Mouse (Mus musculus): ENCODE results near the gene Eda2r. TPM values are rescaled to one million over a fixed set of nuclear protein-coding genes. Genes with fewer than 3 reads are reported as not detected.
A peak's percentile ranks its signal among the peaks of the same experiment; 100 is the strongest.

Gene Eda2r
- polyA plus RNA-seq (2016; fragmentation: Nextera tagmentation; extraction: Ambion mirVana) = 2.2 and 2.7 TPM in 2 replicates

DNA sequence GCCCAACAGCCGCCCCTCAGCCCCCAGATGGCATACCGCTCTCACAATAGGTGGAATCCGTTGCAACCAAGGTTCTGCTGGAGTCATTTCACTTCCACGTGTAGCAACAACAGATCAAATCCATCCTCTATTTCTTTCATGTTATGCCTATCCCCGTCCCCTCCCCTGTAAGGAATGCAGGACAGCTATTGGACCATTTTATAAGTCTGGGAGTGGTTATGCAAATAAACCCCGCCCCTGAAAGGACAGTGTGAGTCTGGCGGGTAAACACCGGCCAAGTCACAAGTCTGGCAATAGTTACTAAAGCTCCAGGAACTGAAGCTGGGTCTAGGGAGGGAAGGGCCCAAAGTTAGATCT, at the start of gene Eda2r:
Gene Eda2r, minus strand, starts transcription at position 152 of the 357 bp plus-strand sequence.
- H3K9me3 ChIP-seq (replicated peaks) = no peaks in the 10 kb centered on the region
- H3K36me3 ChIP-seq = no peaks in the 10 kb centered on the region
- peak; percentile 90 for ATAC-seq (ENCODE audit: insufficient number of reproducible peaks, low FRiP score)
- H3K4me1 ChIP-seq (replicated peaks) = no peaks in the 10 kb centered on the region
- H3K4me2 ChIP-seq = peak within 1 kb of the TSS; percentile 63
- peak within 1 kb of the TSS; percentile 34 for H3K4me3 ChIP-seq
- H3K27ac ChIP-seq (ENCODE audit: poor library complexity, severe bottlenecking) = peak within 1 kb of the TSS; percentile 38
- 15% methylated on average over 8 of the region's 8 CpGs for WGBS
- H3K9ac ChIP-seq = no peak within 1 kb of the TSS
- no peaks in the 10 kb centered on the region for H3K27me3 ChIP-seq (replicated peaks)

DNA sequence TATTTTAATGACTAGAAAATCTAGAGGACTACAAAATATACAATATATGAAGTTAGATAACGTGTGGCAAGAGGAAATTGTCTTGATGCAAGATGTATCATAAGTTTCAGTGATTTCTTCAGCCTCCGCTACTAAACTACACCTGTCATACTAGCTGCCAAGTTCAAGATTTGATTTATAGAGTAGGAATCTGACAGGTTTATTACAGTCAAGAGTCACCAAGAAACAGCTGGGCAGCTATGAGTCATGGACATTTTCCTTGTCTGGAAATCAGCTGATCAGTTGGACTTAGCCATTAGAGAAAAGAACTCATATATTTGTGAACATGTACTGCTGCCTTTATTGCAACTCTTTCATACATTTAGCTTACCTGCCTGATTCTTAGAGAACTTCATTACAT, 20.9 kb upstream of the Eda2r start:
- WGBS = 74% methylated on average over 2 of the region's 2 CpGs

DNA sequence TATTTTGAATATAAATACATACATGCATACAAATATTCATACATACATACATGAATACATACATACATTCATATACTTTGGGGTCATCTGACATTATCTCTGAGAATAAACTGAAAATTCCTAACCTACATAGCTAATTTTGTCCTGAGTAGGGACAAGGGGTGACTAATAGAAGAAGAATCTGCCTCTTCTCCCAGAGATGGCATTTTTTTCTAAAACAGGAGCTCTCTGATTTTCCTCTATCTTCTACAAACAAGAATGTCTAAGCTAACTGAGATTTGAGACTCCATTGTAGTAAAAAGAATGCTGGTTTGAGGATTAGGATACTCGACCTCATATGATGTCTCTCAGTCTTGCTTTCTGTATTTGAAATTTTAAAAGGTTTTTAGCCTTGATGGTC, 1.1 kb upstream of the Eda2r start:
- H3K4me3 ChIP-seq = no peak overlapping the region
- no peaks in the 10 kb centered on the region for H3K27me3 ChIP-seq (replicated peaks)
- H3K4me2 ChIP-seq = no peak overlapping the region
- H3K36me3 ChIP-seq = no peaks in the 10 kb centered on the region
- ATAC-seq (ENCODE audit: insufficient number of reproducible peaks, low FRiP score) = no peak
- no peaks in the 10 kb centered on the region for H3K9me3 ChIP-seq (replicated peaks)
- 52% methylated on average over 1 of the region's 1 CpGs for WGBS
- no peak overlapping the region for H3K9ac ChIP-seq
- H3K4me1 ChIP-seq (replicated peaks) = no peaks in the 10 kb centered on the region
- no peak overlapping the region for H3K27ac ChIP-seq (ENCODE audit: poor library complexity, severe bottlenecking)

More for the DNA sequence above, 20.9 kb upstream of the Eda2r start:
- Histone ChIP-seq H3K9me3 (replicated peaks) (no peaks in the 10 kb centered on the region), H3K27me3 (replicated peaks) (no peaks in the 10 kb centered on the region), H3K27ac (ENCODE audit: poor library complexity, severe bottlenecking) (no peak overlapping the region), H3K4me1 (replicated peaks) (no peaks in the 10 kb centered on the region), H3K36me3 (no peaks in the 10 kb centered on the region), H3K4me3 (no peak overlapping the region), H3K9ac (no peak overlapping the region), H3K4me2 (no peak overlapping the region)
- no peak for ATAC-seq (ENCODE audit: insufficient number of reproducible peaks, low FRiP score)

DNA sequence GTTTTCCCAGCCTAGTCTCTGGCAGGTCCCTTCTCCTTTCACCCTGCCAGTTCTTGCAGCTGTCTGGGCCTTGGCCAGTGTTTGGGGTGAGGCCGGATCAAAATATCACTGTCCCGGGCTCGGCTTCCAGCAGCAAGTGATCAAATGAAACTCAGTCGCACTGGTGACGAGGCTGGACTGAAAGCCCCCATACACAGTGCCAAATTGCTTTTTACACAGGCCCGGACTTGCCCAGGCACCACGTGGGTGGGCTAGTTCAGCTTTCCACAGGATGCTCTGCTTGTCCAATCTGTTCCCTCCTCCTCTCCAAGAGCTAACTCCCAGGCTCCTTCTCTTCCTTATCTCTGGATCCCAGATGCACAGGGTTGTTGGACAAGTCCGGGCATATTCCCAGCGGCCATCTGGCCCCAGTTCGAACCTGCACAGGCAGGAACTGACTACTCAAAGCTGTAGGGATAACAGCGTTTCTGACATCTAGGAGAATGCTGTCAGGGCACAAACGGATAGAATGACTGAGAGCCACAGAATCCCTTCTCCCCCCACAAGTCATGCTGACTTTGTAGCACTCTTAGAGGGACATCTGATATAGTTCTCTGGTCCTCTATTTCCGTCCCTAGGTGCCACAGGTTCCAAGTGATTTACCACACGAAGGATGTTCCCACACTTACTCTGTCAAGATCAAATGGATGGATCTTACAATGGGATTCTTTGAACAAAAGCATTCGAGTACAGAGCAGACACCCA, 523 bp downstream of the Eda2r start:
- H3K9me3 ChIP-seq (replicated peaks) = no peaks in the 10 kb centered on the region
- peak overlapping the region; percentile 34 for H3K4me3 ChIP-seq
- peak; percentile 73 for ATAC-seq (ENCODE audit: insufficient number of reproducible peaks, low FRiP score)
- peak overlapping the region; percentile 63 for H3K4me2 ChIP-seq
- H3K36me3 ChIP-seq = no peaks in the 10 kb centered on the region
- H3K27ac ChIP-seq (ENCODE audit: poor library complexity, severe bottlenecking) = peak overlapping the region; percentile 38
- WGBS = 28% methylated on average over 15 of the region's 15 CpGs
- no peaks in the 10 kb centered on the region for H3K27me3 ChIP-seq (replicated peaks)
- H3K9ac ChIP-seq = no peak overlapping the region
- H3K4me1 ChIP-seq (replicated peaks) = no peaks in the 10 kb centered on the region

- Histone ChIP-seq H3K9ac (no peak overlapping the region), H3K4me2 (no peak overlapping the region), H3K4me1 (replicated peaks) (no peaks in the 10 kb centered on the region), H3K9me3 (replicated peaks) (no peaks in the 10 kb centered on the region), H3K36me3 (no peaks in the 10 kb centered on the region), H3K27me3 (replicated peaks) (no peaks in the 10 kb centered on the region), H3K4me3 (no peak overlapping the region), H3K27ac (ENCODE audit: poor library complexity, severe bottlenecking) (no peak overlapping the region)
- ATAC-seq (ENCODE audit: insufficient number of reproducible peaks, low FRiP score) = no peak
- 61% methylated on average over 2 of the region's 2 CpGs for WGBS
Observed at GRCm38 (mm10) chrX:97372826-97373225, 4.2 kb downstream of the Eda2r start.

- no peaks in the 10 kb centered on the region for H3K27me3 ChIP-seq (replicated peaks)
- H3K4me3 ChIP-seq = no peak overlapping the region
- H3K27ac ChIP-seq (ENCODE audit: poor library complexity, severe bottlenecking) = no peak overlapping the region
- no peak overlapping the region for H3K4me2 ChIP-seq
- no peaks in the 10 kb centered on the region for H3K4me1 ChIP-seq (replicated peaks)
- no peak for ATAC-seq (ENCODE audit: insufficient number of reproducible peaks, low FRiP score)
- H3K9me3 ChIP-seq (replicated peaks) = no peaks in the 10 kb centered on the region
- WGBS = 69% methylated on average over 1 of the region's 1 CpGs
- no peak overlapping the region for H3K9ac ChIP-seq
- H3K36me3 ChIP-seq = no peaks in the 10 kb centered on the region
Observed at GRCm38 (mm10) chrX:97369206-97369605, 7.8 kb downstream of the Eda2r start.

DNA sequence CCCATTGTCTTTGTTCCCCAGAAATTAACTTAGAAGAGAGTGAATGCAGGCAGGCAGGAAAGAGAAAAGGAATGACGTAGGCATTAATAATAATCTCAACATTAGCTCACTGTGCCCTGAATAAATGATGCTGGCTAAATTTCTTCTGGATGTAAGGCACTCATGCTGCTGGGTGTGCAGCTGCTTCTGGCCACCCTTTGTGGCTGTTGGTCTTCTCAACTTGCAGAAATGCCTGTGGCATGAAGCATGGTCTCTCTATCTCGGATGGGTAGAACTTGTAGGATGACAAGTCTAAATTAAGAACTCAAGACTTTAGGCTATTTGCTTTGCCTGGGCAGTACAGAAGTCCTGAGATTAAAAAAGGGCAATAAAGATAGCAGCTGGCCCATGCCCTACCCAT, 8.3 kb downstream of the Eda2r start:
- Histone ChIP-seq H3K9me3 (replicated peaks) (no peaks in the 10 kb centered on the region), H3K9ac (no peak overlapping the region), H3K4me1 (replicated peaks) (no peaks in the 10 kb centered on the region), H3K27me3 (replicated peaks) (no peaks in the 10 kb centered on the region), H3K27ac (ENCODE audit: poor library complexity, severe bottlenecking) (no peak overlapping the region), H3K36me3 (no peaks in the 10 kb centered on the region), H3K4me2 (no peak overlapping the region), H3K4me3 (no peak overlapping the region)
- WGBS = 62% methylated on average over 2 of the region's 2 CpGs
- ATAC-seq (ENCODE audit: insufficient number of reproducible peaks, low FRiP score) = no peak

DNA sequence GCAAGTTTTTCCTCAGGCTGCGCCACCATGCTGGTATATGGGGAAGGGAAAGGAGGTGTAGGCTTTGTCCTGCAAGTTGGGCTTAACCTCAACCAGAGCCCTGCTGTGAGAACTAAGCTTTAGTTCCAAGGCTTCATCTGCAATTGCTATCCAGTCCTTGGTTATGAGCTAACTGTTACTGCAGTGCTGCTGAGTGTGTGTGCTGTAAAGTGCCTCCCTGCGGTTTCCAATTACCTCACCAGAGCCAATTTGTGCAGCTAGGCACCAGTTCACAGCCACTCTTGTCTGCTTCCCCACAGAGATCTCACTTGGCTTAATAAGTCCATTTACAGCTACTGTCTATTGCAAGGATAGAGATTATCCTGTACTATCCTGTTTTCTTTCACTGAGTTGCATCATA, 16.1 kb downstream of the Eda2r start:
- H3K36me3 ChIP-seq = no peaks in the 10 kb centered on the region
- H3K4me2 ChIP-seq = no peak overlapping the region
- no peaks in the 10 kb centered on the region for H3K27me3 ChIP-seq (replicated peaks)
- H3K4me3 ChIP-seq = no peak overlapping the region
- no peaks in the 10 kb centered on the region for H3K9me3 ChIP-seq (replicated peaks)
- no peak for ATAC-seq (ENCODE audit: insufficient number of reproducible peaks, low FRiP score)
- H3K4me1 ChIP-seq (replicated peaks) = no peaks in the 10 kb centered on the region
- H3K9ac ChIP-seq = no peak overlapping the region
- H3K27ac ChIP-seq (ENCODE audit: poor library complexity, severe bottlenecking) = no peak overlapping the region
- 48% methylated on average over 2 of the region's 2 CpGs for WGBS

GRCm38 (mm10) chrX:97327891-97328290, 49.1 kb downstream of the Eda2r start:
- no peak overlapping the region for H3K4me3 ChIP-seq
- H3K27me3 ChIP-seq (replicated peaks) = no peaks in the 10 kb centered on the region
- H3K27ac ChIP-seq (ENCODE audit: poor library complexity, severe bottlenecking) = no peak overlapping the region
- no peaks in the 10 kb centered on the region for H3K4me1 ChIP-seq (replicated peaks)
- no peak for ATAC-seq (ENCODE audit: insufficient number of reproducible peaks, low FRiP score)
- H3K4me2 ChIP-seq = no peak overlapping the region
- H3K9ac ChIP-seq = no peak overlapping the region
- H3K36me3 ChIP-seq = no peaks in the 10 kb centered on the region
- H3K9me3 ChIP-seq (replicated peaks) = no peaks in the 10 kb centered on the region

Measured in heart, embryonic 12.5 days (tissue).